Mouse (Mus musculus): ENCODE results near the gene Tor1b. TPM values are rescaled to one million over a fixed set of nuclear protein-coding genes. Genes with fewer than 3 reads are reported as not detected.
"Not testable (repeated sequence)": the region's sequence is repeated elsewhere in the genome, so short reads cannot be mapped to it uniquely, and the experiment has no call there.

Tor1b gene
- total and polyA plus RNA-seq, 3 experiments, result 33.0 to 55.6 (median 36.9) TPM

GRCm38 (mm10) chr2:30942116-30942515 lies 10.6 kb upstream of the Tor1b start:
- not testable (repeated sequence) for H3K36me3 ChIP-seq (ENCODE audit: control insufficient read depth in 1 of 2, insufficient read depth in 2 of 2, low read length in 2 of 2); H3K79me2 ChIP-seq (ENCODE audit: control insufficient read depth, insufficient read depth, low read length, poor library complexity); H3K9me3 ChIP-seq (replicated peaks; ENCODE audit: insufficient read depth, low read length); H3K4me1 ChIP-seq (ENCODE audit: control insufficient read depth in 1 of 2, insufficient read depth in 2 of 2, low read length in 2 of 2); H3K27me3 ChIP-seq (ENCODE audit: control insufficient read depth in 1 of 2, insufficient read depth in 2 of 2, low read length in 2 of 2)
- peak; percentile 62 for DNase-seq (ENCODE audit: low read depth, low spot score)
- peak; percentile 27; the same call in 1 of the 2 replicates for TF ChIP-seq NELFE (IDR thresholded peaks at IDR 0.05; ENCODE audit: low read depth, low read length)
- peak; percentile 44; the same call in 1 of the 2 replicates for TF ChIP-seq ETS1 (IDR thresholded peaks at IDR 0.05; ENCODE audit: low read depth, low read length)
- peak in 2 of 3 experiments; percentile 39 to 46; a peak in 4 of 6 replicates for TF ChIP-seq CTCF (IDR thresholded peaks at IDR 0.05 in 2 of 3, conservative IDR thresholded peaks at IDR 0.05 in 1 of 3; ENCODE audit: control insufficient read depth in 1 of 3, insufficient read depth in 1 of 3, low read depth in 2 of 3, low read length in 3 of 3, poor library complexity in 1 of 3, severe bottlenecking in 1 of 3)
- peak in 1 of 2 experiments; percentile 19; a peak in 1 of 4 replicates for TF ChIP-seq EP300 (IDR thresholded peaks at IDR 0.05; ENCODE audit: low read depth in 1 of 2, low read length in 2 of 2)
- H3K27ac ChIP-seq (ENCODE audit: control insufficient read depth, low read depth, low read length), result peak overlapping the region; percentile 26; the same call in 1 of the 2 replicates
- peak overlapping the region; percentile 62 to 82 for H3K4me3 ChIP-seq (ENCODE audit: control insufficient read depth in 1 of 2, insufficient read depth in 1 of 2, low read depth in 2 of 2, low read length in 2 of 2)
- peak overlapping the region; percentile 51 for H3K9ac ChIP-seq (ENCODE audit: control insufficient read depth, low read depth, low read length, poor library complexity, severe bottlenecking)

GRCm38 (mm10) chr2:30942603-30943011 lies 10.2 kb upstream of the Tor1b start:
- Histone ChIP-seq H3K79me2 (ENCODE audit: control insufficient read depth, insufficient read depth, low read length, poor library complexity) (no peaks in the 10 kb centered on the region; the same call in 1 of the 2 replicates), H3K27me3 (ENCODE audit: control insufficient read depth in 1 of 2, insufficient read depth in 2 of 2, low read length in 2 of 2) (peaks cover 7 to 9% of the 10 kb centered on the region in 2 experiments), H3K27ac (ENCODE audit: control insufficient read depth, low read depth, low read length) (peak overlapping the region; percentile 3; the same call in 1 of the 2 replicates), H3K4me3 (ENCODE audit: control insufficient read depth in 1 of 2, insufficient read depth in 1 of 2, low read depth in 2 of 2, low read length in 2 of 2) (peak overlapping the region; percentile 62 to 82), H3K36me3 (ENCODE audit: control insufficient read depth in 1 of 2, insufficient read depth in 2 of 2, low read length in 2 of 2) (peaks cover 0 to 7% of the 10 kb centered on the region in 2 experiments; a peak in 1 of 4 replicates), H3K4me1 (ENCODE audit: control insufficient read depth in 1 of 2, insufficient read depth in 2 of 2, low read length in 2 of 2) (peaks cover 0 to 4% of the 10 kb centered on the region in 2 experiments; a peak in 2 of 4 replicates), H3K9ac (ENCODE audit: control insufficient read depth, low read depth, low read length, poor library complexity, severe bottlenecking) (peak overlapping the region; percentile 51), H3K9me3 (replicated peaks; ENCODE audit: insufficient read depth, low read length) (no peaks in the 10 kb centered on the region)
- peak; percentile 93 for DNase-seq (ENCODE audit: low read depth, low spot score)
- TF ChIP-seq EP300 (IDR thresholded peaks at IDR 0.05; ENCODE audit: low read depth in 1 of 2, low read length in 2 of 2) (no peak), NRF1 (IDR thresholded peaks at IDR 0.05; ENCODE audit: insufficient read depth, low read depth, low read length, poor library complexity, severe bottlenecking) (0 out of 2 replicates have a peak, but pooled peaks have one; percentile 2), GATA1 (IDR thresholded peaks at IDR 0.05; ENCODE audit: low read depth, low read length) (no peak), ZKSCAN1 (IDR thresholded peaks at IDR 0.05; ENCODE audit: low read depth, low read length) (no peak), POLR2A (IDR thresholded peaks at IDR 0.05; ENCODE audit: control insufficient read depth in 1 of 2, insufficient read depth in 1 of 2, low read depth in 1 of 2, low read length in 2 of 2, poor library complexity in 1 of 2) (peak in 1 of 2 experiments; percentile 55; a peak in 2 of 4 replicates), ZC3H11A (IDR thresholded peaks at IDR 0.05; ENCODE audit: low read depth, low read length) (0 out of 2 replicates have a peak, but pooled peaks have one; percentile 19), CTCF (IDR thresholded peaks at IDR 0.05 in 2 of 3, conservative IDR thresholded peaks at IDR 0.05 in 1 of 3; ENCODE audit: control insufficient read depth in 1 of 3, insufficient read depth in 1 of 3, low read depth in 2 of 3, low read length in 3 of 3, poor library complexity in 1 of 3, severe bottlenecking in 1 of 3) (peak; percentile 88 to 94 (median 89)), BHLHE40 (IDR thresholded peaks at IDR 0.05; ENCODE audit: borderline replicate concordance, low read depth, low read length) (no peak), RAD21 (IDR thresholded peaks at IDR 0.05; ENCODE audit: low read depth, low read length) (peak; percentile 57), RCOR1 (IDR thresholded peaks at IDR 0.05; ENCODE audit: low read depth, low read length) (peak; percentile 62), MXI1 (IDR thresholded peaks at IDR 0.05; ENCODE audit: low read depth, low read length) (peak; percentile 87), TBP (IDR thresholded peaks at IDR 0.05; ENCODE audit: low read depth, low read length) (peak; percentile 68; the same call in 1 of the 2 replicates), MAZ (IDR thresholded peaks at IDR 0.05; ENCODE audit: low read depth, low read length) (peak; percentile 41; the same call in 1 of the 2 replicates), SMC3 (IDR thresholded peaks at IDR 0.05; ENCODE audit: low read depth, low read length) (peak; percentile 64), TCF12 (IDR thresholded peaks at IDR 0.05; ENCODE audit: low read depth, low read length) (peak; percentile 60; the same call in 1 of the 2 replicates), USF2 (IDR thresholded peaks at IDR 0.05; ENCODE audit: borderline replicate concordance in 1 of 2, insufficient read depth in 1 of 2, low read depth in 1 of 2, low read length in 2 of 2) (no peak), HCFC1 (IDR thresholded peaks at IDR 0.05; ENCODE audit: low read depth, low read length) (peak; percentile 60; the same call in 1 of the 2 replicates), UBTF (IDR thresholded peaks at IDR 0.05; ENCODE audit: borderline replicate concordance, insufficient read depth, low read depth, low read length) (no peak), TAL1 (IDR thresholded peaks at IDR 0.05; ENCODE audit: low read length) (no peak), SIN3A (IDR thresholded peaks at IDR 0.05; ENCODE audit: low read length) (peak; percentile 95), ETS1 (IDR thresholded peaks at IDR 0.05; ENCODE audit: low read depth, low read length) (no peak; the same call in 1 of the 2 replicates)
